Mouse (Mus musculus): ENCODE measurements around the gene Rbbp8nl.

Gene Rbbp8nl

GRCm38 (mm10) chr2:180257001-180257521 is 32.6 kb downstream of the Rbbp8nl start, which contains the start of gene Rps21:
TSS of gene Rps21 (plus strand) at chr2:180257377.
- DNase-seq (ENCODE audit: low spot score): peak; percentile 98

GRCm38 (mm10) chr2:180256296-180257000 is 33.2 kb downstream of the Rbbp8nl start:
- no peak for DNase-seq (ENCODE audit: low spot score)

- no peak for DNase-seq (ENCODE audit: low spot score)
These were observed 34.0 kb downstream of the Rbbp8nl start for GRCm38 (mm10) chr2:180255701-180256100.

GRCm38 (mm10) chr2:180254436-180255209 is 35.1 kb downstream of the Rbbp8nl start:
- DNase-seq (ENCODE audit: low spot score): no peak

GRCm38 (mm10) chr2:180251838-180252237 is 37.8 kb downstream of the Rbbp8nl start:
- no peak for DNase-seq (ENCODE audit: low spot score)

GRCm38 (mm10) chr2:180250930-180251611 is 38.6 kb downstream of the Rbbp8nl start:
- DNase-seq (ENCODE audit: low spot score): peak; percentile 53

GRCm38 (mm10) chr2:180248947-180249660 is 40.6 kb downstream of the Rbbp8nl start:
- DNase-seq (ENCODE audit: low spot score): no peak

GRCm38 (mm10) chr2:180247916-180248315 is 41.8 kb downstream of the Rbbp8nl start:
- no peak for DNase-seq (ENCODE audit: low spot score)

- DNase-seq (ENCODE audit: low spot score): no peak
These were observed 46.6 kb downstream of the Rbbp8nl start for GRCm38 (mm10) chr2:180243108-180243507.

GRCm38 (mm10) chr2:180238591-180238990 is 51.1 kb downstream of the Rbbp8nl start:
- DNase-seq (ENCODE audit: low spot score): no peak

- DNase-seq (ENCODE audit: low spot score): no peak
These were observed 51.9 kb downstream of the Rbbp8nl start for GRCm38 (mm10) chr2:180237601-180238345.

GRCm38 (mm10) chr2:180236930-180237329 is 52.7 kb downstream of the Rbbp8nl start:
- no peak for DNase-seq (ENCODE audit: low spot score)

GRCm38 (mm10) chr2:180236500-180236899 is 53.2 kb downstream of the Rbbp8nl start:
- no peak for DNase-seq (ENCODE audit: low spot score)

- DNase-seq (ENCODE audit: low spot score): no peak
These were observed 53.9 kb downstream of the Rbbp8nl start for GRCm38 (mm10) chr2:180235788-180236187.

GRCm38 (mm10) chr2:180234980-180235379 is 54.7 kb downstream of the Rbbp8nl start:
- DNase-seq (ENCODE audit: low spot score): no peak

- no peak for DNase-seq (ENCODE audit: low spot score)
These were observed 55.3 kb downstream of the Rbbp8nl start for GRCm38 (mm10) chr2:180234353-180234752.

- DNase-seq (ENCODE audit: low spot score): no peak
These were observed 56.4 kb downstream of the Rbbp8nl start for GRCm38 (mm10) chr2:180233101-180233904.

- no peak for DNase-seq (ENCODE audit: low spot score)
These were observed 59.2 kb downstream of the Rbbp8nl start for GRCm38 (mm10) chr2:180230482-180230881.

GRCm38 (mm10) chr2:180229129-180229528 is 60.5 kb downstream of the Rbbp8nl start:
- DNase-seq (ENCODE audit: low spot score): no peak

- DNase-seq (ENCODE audit: low spot score): no peak
These were observed 61.1 kb downstream of the Rbbp8nl start for GRCm38 (mm10) chr2:180228592-180228991.

Measured in left cerebral cortex, adult 11 months (tissue).